Mouse (Mus musculus): ENCODE results near the gene Rgp1.

Gene Rgp1

GRCm38 (mm10) chr4:43561997-43562768 is 16.3 kb upstream of the Rgp1 start, which contains the start of the genes Creb3 and Tln1:
Gene Creb3 (plus strand): TSS chr4:43562332.
Gene Tln1 (minus strand): TSS chr4:43562691.
- DNase-seq (ENCODE audit: low read depth): peak; percentile 97

- peak; percentile 71 for DNase-seq (ENCODE audit: low read depth)
These were observed 15.5 kb upstream of the Rgp1 start for GRCm38 (mm10) chr4:43562769-43563600.

GRCm38 (mm10) chr4:43563601-43563875 is 15.0 kb upstream of the Rgp1 start:
- no peak for DNase-seq (ENCODE audit: low read depth)

GRCm38 (mm10) chr4:43564231-43564630 is 14.3 kb upstream of the Rgp1 start:
- DNase-seq (ENCODE audit: low read depth): no peak

GRCm38 (mm10) chr4:43567140-43567539 is 11.4 kb upstream of the Rgp1 start:
- DNase-seq (ENCODE audit: low read depth): no peak

GRCm38 (mm10) chr4:43571395-43572045 is 7.0 kb upstream of the Rgp1 start:
- no peak for DNase-seq (ENCODE audit: low read depth)

GRCm38 (mm10) chr4:43573561-43573960 is 5.0 kb upstream of the Rgp1 start:
- DNase-seq (ENCODE audit: low read depth): no peak

- no peak for DNase-seq (ENCODE audit: low read depth)
These were observed 3.2 kb upstream of the Rgp1 start for GRCm38 (mm10) chr4:43575356-43575755.

GRCm38 (mm10) chr4:43577237-43577881 is 1.2 kb upstream of the Rgp1 start:
- DNase-seq (ENCODE audit: low read depth): peak; percentile 41

- no peak for DNase-seq (ENCODE audit: low read depth)
These were observed 741 bp downstream of the Rgp1 start for GRCm38 (mm10) chr4:43579256-43579655.

GRCm38 (mm10) chr4:43579731-43580130 is 1.2 kb downstream of the Rgp1 start:
- no peak for DNase-seq (ENCODE audit: low read depth)

- DNase-seq (ENCODE audit: low read depth): no peak
These were observed 2.2 kb downstream of the Rgp1 start for GRCm38 (mm10) chr4:43580721-43581120.

- DNase-seq (ENCODE audit: low read depth): no peak
These were observed 2.9 kb downstream of the Rgp1 start for GRCm38 (mm10) chr4:43581381-43581780.

GRCm38 (mm10) chr4:43582241-43582640 is 3.7 kb downstream of the Rgp1 start:
- no peak for DNase-seq (ENCODE audit: low read depth)

- DNase-seq (ENCODE audit: low read depth): no peak
These were observed 4.9 kb downstream of the Rgp1 start for GRCm38 (mm10) chr4:43583421-43583820.

- no peak for DNase-seq (ENCODE audit: low read depth)
These were observed 6.2 kb downstream of the Rgp1 start, which contains the start of gene Msmp for GRCm38 (mm10) chr4:43584444-43585416. Gene Msmp (minus strand): TSS chr4:43584494.

- DNase-seq (ENCODE audit: low read depth): no peak
These were observed 7.2 kb downstream of the Rgp1 start for GRCm38 (mm10) chr4:43585682-43586081.

- no peak for DNase-seq (ENCODE audit: low read depth)
These were observed 7.9 kb downstream of the Rgp1 start for GRCm38 (mm10) chr4:43586411-43586810.

GRCm38 (mm10) chr4:43587681-43588080 is 9.2 kb downstream of the Rgp1 start:
- DNase-seq (ENCODE audit: low read depth): no peak

GRCm38 (mm10) chr4:43591543-43591942 is 13.0 kb downstream of the Rgp1 start:
- DNase-seq (ENCODE audit: low read depth): peak; percentile 46

GRCm38 (mm10) chr4:43591961-43592360 is 13.4 kb downstream of the Rgp1 start:
- no peak for DNase-seq (ENCODE audit: low read depth)
